Mouse (Mus musculus) heart, embryonic 11.5 days (tissue): Measurements from ENCODE around the gene Metrn. TPM values are rescaled to one million over a fixed set of nuclear protein-coding genes. Genes with fewer than 3 reads are reported as not detected.

Experiments used
- ATAC-seq: fragments of 200-750 bp; cut with Nextera tagmentation; replicated peaks from 2 replicates; pipeline ENCODE4 v1.8.0; 2017; ENCODE audit warnings: moderate library complexity; ENCODE audit not compliant: insufficient number of reproducible peaks, low FRiP score, low TSS enrichment
- H3K27ac ChIP-seq: fragments of 300-500 bp; sonication (generic); 2 replicates; pipeline ENCODE4 v1.5.1; 2014; ENCODE audit warnings: mild to moderate bottlenecking, low read depth, low read length
- H3K27me3 ChIP-seq: fragments of 300-500 bp; sonication (generic); 2 replicates; pipeline ENCODE4 v1.6.1; 2014; ENCODE audit warnings: mild to moderate bottlenecking, low read length, mixed read lengths; ENCODE audit not compliant: control insufficient read depth, insufficient read depth
- H3K36me3 ChIP-seq: fragments of 300-500 bp; sonication (generic); 2 replicates; pipeline ENCODE4 v1.6.1; 2014; ENCODE audit warnings: mild to moderate bottlenecking, low read length, moderate library complexity, mixed read lengths; ENCODE audit not compliant: control insufficient read depth, insufficient read depth
- H3K4me1 ChIP-seq: fragments of 300-500 bp; sonication (generic); 2 replicates; pipeline ENCODE4 v1.6.1; 2014; ENCODE audit warnings: low read length; ENCODE audit not compliant: control insufficient read depth, insufficient read depth
- H3K4me2 ChIP-seq: fragments of 300-500 bp; sonication (generic); 2 replicates; pipeline ENCODE4 v1.6.1; 2014; ENCODE audit warnings: mild to moderate bottlenecking, moderate library complexity
- H3K4me3 ChIP-seq: fragments of 300-500 bp; sonication (generic); 2 replicates; pipeline ENCODE4 v1.5.1; 2014; ENCODE audit warnings: low read depth, low read length
- H3K9ac ChIP-seq: fragments of 300-500 bp; sonication (generic); 2 replicates; pipeline ENCODE4 v1.6.1; 2014; ENCODE audit warnings: mild to moderate bottlenecking, low read depth, low read length, moderate library complexity
- H3K9me3 ChIP-seq: fragments of 300-500 bp; sonication (generic); replicated peaks from 2 replicates; pipeline ENCODE4 v1.6.1; 2016; ENCODE audit warnings: low read length; ENCODE audit not compliant: control insufficient read depth
- WGBS: fragments of 180-500 bp; shearing (Covaris S2); extraction: QIAGEN DNeasy Blood & Tissue Kit; methylation state at CpG from one replicate; pipeline ENCODE4 v1.1.7; 2014; ENCODE audit not compliant: insufficient replicate concordance; 5-methylcytosine and 5-hydroxymethylcytosine counted together
- polyA plus RNA-seq: library from polyadenylated mRNA; unstranded; fragments of >200 nt; fragmentation: Nextera tagmentation; extraction: Ambion mirVana; gene quantifications from 2 replicates; pipeline ENCODE4 v1.2.1, GENCODE M21; 2014

The Metrn gene
- polyA plus RNA-seq, 1 experiment from 2014 or later: 6.2 TPM

- under 1% methylated on average over 45 of the region's 45 CpGs for WGBS
- Histone ChIP-seq H3K4me1 (peaks cover 34% of the 10 kb centered on the region), H3K27me3 (no peaks in the 10 kb centered on the region), H3K9me3 (no peaks in the 10 kb centered on the region), H3K9ac (peak overlapping the region; percentile 80), H3K27ac (peak overlapping the region; percentile 90), H3K4me2 (peak overlapping the region; percentile 80), H3K36me3 (peaks cover 11% of the 10 kb centered on the region), H3K4me3 (peak overlapping the region; percentile 71)
- ATAC-seq: peak; percentile 45
These were observed 5.0 kb downstream of the Metrn start for GRCm38 (mm10) chr17:25791843-25792527.

- Histone ChIP-seq H3K4me1 (peaks cover 34% of the 10 kb centered on the region), H3K27me3 (no peaks in the 10 kb centered on the region), H3K9me3 (no peaks in the 10 kb centered on the region), H3K4me2 (peak overlapping the region; percentile 80), H3K4me3 (peak overlapping the region; percentile 71), H3K36me3 (peaks cover 11% of the 10 kb centered on the region), H3K27ac (no peak overlapping the region), H3K9ac (peak overlapping the region; percentile 80)
- WGBS: 28% methylated on average over 19 of the region's 19 CpGs
- no peak for ATAC-seq
These were observed 5.6 kb downstream of the Metrn start for GRCm38 (mm10) chr17:25791320-25791842.

DNA sequence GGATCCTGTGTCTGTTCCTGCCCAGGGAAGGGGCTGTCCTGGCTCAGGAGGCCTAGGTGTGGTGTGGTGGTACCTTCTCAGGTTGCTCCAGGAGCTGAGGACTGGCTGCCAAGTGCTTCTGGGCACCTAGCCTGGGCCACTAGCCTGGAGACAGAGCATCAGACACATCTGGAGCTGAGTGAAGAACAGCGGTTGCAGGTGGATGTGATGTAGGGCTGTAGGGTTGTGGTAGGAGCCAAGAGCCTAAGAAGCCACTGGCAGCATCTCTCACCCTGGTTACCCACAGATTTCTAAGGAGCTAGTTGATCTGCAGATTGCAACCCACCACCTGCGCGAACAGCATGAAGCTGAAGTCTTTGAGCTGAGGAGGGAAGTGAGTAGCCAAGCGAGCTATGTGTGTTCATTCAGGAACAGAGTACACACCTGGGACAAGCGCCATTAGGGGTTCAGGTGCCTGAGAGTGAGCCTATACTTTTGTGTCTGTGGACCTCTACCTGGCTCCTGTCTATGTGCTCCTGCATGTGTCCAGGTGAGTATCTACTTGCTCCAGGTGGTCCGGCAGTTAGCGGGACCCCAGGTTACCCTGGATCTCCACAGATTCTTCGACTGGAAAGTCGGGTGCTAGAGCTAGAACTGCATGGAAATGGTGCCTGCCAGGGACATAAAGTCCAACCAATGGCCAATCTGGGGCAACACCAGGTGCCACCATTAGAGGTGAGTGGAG is 10.0 kb downstream of the Metrn start:
- H3K9ac ChIP-seq: no peak overlapping the region
- H3K4me3 ChIP-seq: no peak overlapping the region
- H3K36me3 ChIP-seq: peaks cover 20% of the 10 kb centered on the region
- no peak for ATAC-seq
- 88% methylated on average over 9 of the region's 9 CpGs for WGBS
- H3K4me2 ChIP-seq: no peak overlapping the region
- H3K9me3 ChIP-seq: no peaks in the 10 kb centered on the region
- H3K4me1 ChIP-seq: peaks cover 22% of the 10 kb centered on the region
- H3K27ac ChIP-seq: no peak overlapping the region
- no peaks in the 10 kb centered on the region for H3K27me3 ChIP-seq

GRCm38 (mm10) chr17:25786280-25786679 is 10.7 kb downstream of the Metrn start, which contains the start of gene Ccdc78:
Gene Ccdc78 (plus strand): TSS chr17:25786580.
- peaks cover 27% of the 10 kb centered on the region for H3K36me3 ChIP-seq
- H3K4me3 ChIP-seq: peak within 1 kb of the TSS; percentile 69
- WGBS: 73% methylated on average over 3 of the region's 3 CpGs
- peak within 1 kb of the TSS; percentile 80 for H3K9ac ChIP-seq
- ATAC-seq: no peak
- peak within 1 kb of the TSS; percentile 78 for H3K4me2 ChIP-seq
- no peaks in the 10 kb centered on the region for H3K9me3 ChIP-seq
- peaks cover 20% of the 10 kb centered on the region for H3K4me1 ChIP-seq
- peak within 1 kb of the TSS; percentile 81 for H3K27ac ChIP-seq
- no peaks in the 10 kb centered on the region for H3K27me3 ChIP-seq

GRCm38 (mm10) chr17:25785281-25785745 is 11.6 kb downstream of the Metrn start, which contains the start of gene Haghl:
Gene Haghl (minus strand): TSS chr17:25785673.
- H3K4me2 ChIP-seq: peak within 1 kb of the TSS; percentile 78
- peaks cover 27% of the 10 kb centered on the region for H3K36me3 ChIP-seq
- H3K27me3 ChIP-seq: no peaks in the 10 kb centered on the region
- H3K4me1 ChIP-seq: peaks cover 12% of the 10 kb centered on the region
- no peaks in the 10 kb centered on the region for H3K9me3 ChIP-seq
- peak within 1 kb of the TSS; percentile 80 for H3K9ac ChIP-seq
- 0% methylated on average over 23 of the region's 23 CpGs for WGBS
- peak within 1 kb of the TSS; percentile 69 for H3K4me3 ChIP-seq
- H3K27ac ChIP-seq: peak within 1 kb of the TSS; percentile 81
- peak; percentile 76 for ATAC-seq

DNA sequence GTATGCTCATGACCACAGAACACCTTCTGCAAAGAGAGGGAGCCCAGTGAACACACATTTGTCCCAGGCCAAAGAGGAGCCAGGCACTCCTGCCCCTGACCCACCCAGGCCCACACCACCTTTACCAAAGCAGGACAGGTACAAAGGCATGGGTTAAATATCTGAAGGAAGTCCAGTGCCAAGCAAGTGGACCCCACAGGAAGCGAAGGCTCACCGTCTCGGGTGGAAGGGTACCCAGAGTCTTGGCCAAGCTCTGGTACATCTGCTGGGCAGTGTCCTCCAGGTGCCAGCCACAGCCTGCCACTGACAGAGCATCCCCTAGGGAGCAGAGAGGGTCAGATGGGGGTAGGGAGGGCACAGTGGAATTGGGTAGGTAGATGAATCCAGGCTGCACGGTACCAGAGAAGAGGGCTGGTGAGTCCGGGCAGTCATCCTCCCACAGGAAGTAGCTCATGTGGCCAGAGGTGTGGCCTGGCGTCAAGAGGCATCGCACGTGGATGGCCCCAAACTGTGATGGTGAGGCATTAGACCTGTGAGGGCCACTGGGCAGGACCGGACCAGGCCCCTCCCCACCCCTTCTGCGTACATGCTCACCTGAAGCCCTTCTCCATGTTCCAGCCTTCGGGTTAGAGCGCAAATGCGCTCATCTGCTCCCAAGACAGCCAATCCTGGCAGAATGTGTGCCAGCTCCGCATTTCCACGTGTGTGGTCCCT is 12.9 kb downstream of the Metrn start:
- H3K4me1 ChIP-seq: peaks cover 12% of the 10 kb centered on the region
- H3K9ac ChIP-seq: peak overlapping the region; percentile 80
- peak overlapping the region; percentile 69; the same call in 1 of the 2 replicates for H3K4me3 ChIP-seq
- peaks cover 20% of the 10 kb centered on the region for H3K36me3 ChIP-seq
- WGBS: 80% methylated on average over 14 of the region's 15 CpGs
- H3K9me3 ChIP-seq: no peaks in the 10 kb centered on the region
- no peak overlapping the region for H3K27ac ChIP-seq
- H3K27me3 ChIP-seq: no peaks in the 10 kb centered on the region
- peak overlapping the region; percentile 78 for H3K4me2 ChIP-seq
- no peak for ATAC-seq

GRCm38 (mm10) chr17:25783086-25783485 is 13.8 kb downstream of the Metrn start:
- Histone ChIP-seq H3K4me2 (no peak overlapping the region), H3K27me3 (no peaks in the 10 kb centered on the region), H3K36me3 (peaks cover 20% of the 10 kb centered on the region), H3K9me3 (no peaks in the 10 kb centered on the region), H3K4me3 (no peak overlapping the region), H3K27ac (no peak overlapping the region), H3K4me1 (peaks cover 12% of the 10 kb centered on the region), H3K9ac (no peak overlapping the region)
- no peak for ATAC-seq
- WGBS: 77% methylated on average over 7 of the region's 7 CpGs

GRCm38 (mm10) chr17:25781339-25781738 is 15.6 kb downstream of the Metrn start:
- H3K4me3 ChIP-seq: no peak overlapping the region
- no peak for ATAC-seq
- no peak overlapping the region for H3K9ac ChIP-seq
- no peaks in the 10 kb centered on the region for H3K27me3 ChIP-seq
- no peak overlapping the region for H3K4me2 ChIP-seq
- peaks cover 18% of the 10 kb centered on the region for H3K36me3 ChIP-seq
- H3K27ac ChIP-seq: no peak overlapping the region
- H3K4me1 ChIP-seq: peaks cover 12% of the 10 kb centered on the region
- 76% methylated on average over 6 of the region's 6 CpGs for WGBS
- no peaks in the 10 kb centered on the region for H3K9me3 ChIP-seq
